Mouse (Mus musculus) E14TG2a.4 (cell line): ENCODE data around the gene Ganc.

Experiments used
- CTCF ChIP-seq: conservative IDR thresholded peaks from 2 replicates; pipeline ENCODE4 v1.5.1; 2014; ENCODE audit warnings: low read length
- NANOG ChIP-seq: IDR thresholded peaks from 2 replicates; pipeline ENCODE4 v1.6.1; 2014; ENCODE audit warnings: borderline replicate concordance, low read length, mixed read lengths
- POU5F1 ChIP-seq: IDR thresholded peaks from 2 replicates; pipeline ENCODE4 v1.6.1; 2014; ENCODE audit warnings: low read length, borderline replicate concordance

GRCm38 (mm10) chr2:120493254-120493653, 89.6 kb downstream of the Ganc start:
- TF ChIP-seq CTCF, result no peak
- TF ChIP-seq POU5F1, result no peak
- no peak for TF ChIP-seq NANOG
